Mouse (Mus musculus) lung, postnatal 4 days (tissue): ENCODE data around the gene Rspry1.

Experiments
- DNase-seq, 2 experiments: peaks; one replicate each; pipeline ENCODE4 v3.0.0; 2021

Gene Rspry1

DNA sequence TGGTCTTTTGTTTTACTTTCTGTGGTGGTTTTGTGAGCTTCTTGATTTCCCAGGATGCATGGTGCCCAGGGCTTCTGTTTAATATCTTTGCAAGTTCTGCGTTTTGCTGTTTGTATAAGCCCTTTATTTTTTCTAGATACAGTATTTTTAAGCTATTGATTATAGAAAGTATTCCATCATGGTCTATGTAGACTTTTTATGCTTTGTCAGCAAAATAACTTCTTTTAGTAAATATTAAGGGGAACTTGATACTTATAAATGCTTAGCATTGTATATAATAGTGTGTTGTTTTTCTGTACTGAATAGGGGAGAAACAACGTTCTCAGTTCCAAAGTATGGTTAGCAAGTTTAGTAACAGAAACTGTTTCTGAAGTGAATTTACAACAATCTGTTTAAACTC, 2.3 kb downstream of the Rspry1 start:
- DNase-seq: no peak

GRCm38 (mm10) chr8:94607064-94607463, 5.3 kb downstream of the Rspry1 start:
- no peak for DNase-seq

GRCm38 (mm10) chr8:94624885-94625284, 23.1 kb downstream of the Rspry1 start:
- DNase-seq: no peak

- no peak for DNase-seq
These were observed 31.9 kb downstream of the Rspry1 start for GRCm38 (mm10) chr8:94633564-94634194.

DNA sequence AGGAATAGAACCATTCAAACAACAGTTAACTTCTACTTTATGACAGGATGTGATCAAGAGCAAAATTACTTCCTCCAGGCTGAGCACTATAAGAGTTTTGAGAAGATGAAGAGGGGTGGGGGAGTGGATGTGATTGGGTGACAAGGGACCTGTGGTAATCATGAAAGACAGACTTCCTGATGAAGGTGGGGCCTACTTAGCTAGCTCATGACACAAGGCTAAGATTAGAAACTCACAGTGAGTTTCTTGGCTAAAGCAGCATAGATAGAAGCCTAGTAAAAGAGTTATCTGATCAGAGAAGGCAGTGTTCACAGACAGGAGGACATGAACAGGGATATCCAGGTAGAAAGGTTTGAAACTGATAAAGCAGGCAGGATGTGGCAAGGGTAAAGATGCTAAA, 32.5 kb downstream of the Rspry1 start:
- no peak for DNase-seq

GRCm38 (mm10) chr8:94641183-94641582, 39.4 kb downstream of the Rspry1 start:
- no peak for DNase-seq

- no peak for DNase-seq
These were observed 40.2 kb downstream of the Rspry1 start for GRCm38 (mm10) chr8:94641938-94642337.

GRCm38 (mm10) chr8:94645202-94645601, 43.5 kb downstream of the Rspry1 start:
- no peak for DNase-seq

GRCm38 (mm10) chr8:94646165-94646564, 44.4 kb downstream of the Rspry1 start:
- no peak for DNase-seq

- no peak for DNase-seq
These were observed 47.8 kb downstream of the Rspry1 start for GRCm38 (mm10) chr8:94649496-94649895.

- no peak for DNase-seq
These were observed 51.2 kb downstream of the Rspry1 start for GRCm38 (mm10) chr8:94652951-94653350.

DNA sequence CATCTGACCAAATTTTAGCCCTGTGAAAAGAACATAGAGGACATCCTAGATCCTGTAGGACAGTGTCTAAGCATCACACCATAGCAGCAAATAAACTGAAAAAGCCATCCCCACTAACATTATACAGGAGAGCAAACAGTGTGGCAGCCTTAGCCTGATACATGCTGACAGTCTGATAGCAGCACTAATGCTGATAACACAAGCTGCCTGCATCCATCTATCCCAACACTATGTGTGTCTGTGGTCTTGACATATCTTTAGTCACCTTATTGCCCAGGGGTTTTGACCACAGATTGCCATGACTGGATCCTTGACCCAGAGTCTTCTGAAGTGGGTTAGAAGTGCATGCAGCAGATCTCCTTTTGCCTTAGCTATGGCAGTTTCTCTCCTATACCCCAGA, 53.3 kb downstream of the Rspry1 start:
- DNase-seq: no peak

GRCm38 (mm10) chr8:94658031-94658430, 56.3 kb downstream of the Rspry1 start:
- no peak for DNase-seq

DNA sequence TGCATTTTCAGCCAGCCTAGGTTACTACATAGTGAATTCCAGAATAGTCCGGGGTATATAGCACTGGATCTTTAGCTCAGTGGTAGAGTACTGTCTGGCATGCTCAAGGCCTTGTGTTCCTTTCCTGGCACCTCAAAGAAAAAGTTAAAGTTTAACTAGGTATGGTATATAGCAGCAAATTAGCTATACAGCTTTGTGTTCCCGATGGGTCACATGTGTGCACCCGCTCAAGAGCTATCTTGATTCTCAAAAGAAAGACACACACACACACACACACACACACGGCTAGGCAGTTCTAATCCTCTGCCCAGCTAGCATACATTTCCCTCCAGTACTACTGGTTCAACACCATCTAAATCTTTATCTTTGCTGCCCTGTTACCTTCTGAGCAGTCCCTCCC, 58.7 kb downstream of the Rspry1 start:
- DNase-seq: no peak

DNA sequence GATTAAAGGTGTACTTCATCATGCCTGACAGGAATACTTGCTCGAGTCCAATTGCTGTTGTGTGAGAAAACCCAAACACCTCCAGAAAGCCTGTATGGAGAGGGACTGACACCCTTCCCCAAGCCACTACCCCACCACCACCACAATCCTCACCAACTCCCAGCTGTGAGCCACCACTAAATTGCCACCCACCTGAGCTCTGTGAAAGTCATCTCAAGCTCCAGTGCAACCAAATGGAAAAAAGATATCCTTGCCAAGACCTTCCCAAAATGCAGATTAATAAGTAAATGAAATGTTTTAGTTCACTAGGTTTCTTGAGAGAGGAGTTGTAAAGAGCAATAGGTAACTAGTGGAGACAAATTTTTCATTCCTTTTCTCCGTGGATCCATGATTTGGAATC, 63.0 kb downstream of the Rspry1 start:
- no peak for DNase-seq

- peak; percentile 96 to 98 for DNase-seq
These were observed 64.9 kb downstream of the Rspry1 start, which contains the start of gene Arl2bp for GRCm38 (mm10) chr8:94666456-94667308. TSS of gene Arl2bp (plus strand) at chr8:94666600.

DNA sequence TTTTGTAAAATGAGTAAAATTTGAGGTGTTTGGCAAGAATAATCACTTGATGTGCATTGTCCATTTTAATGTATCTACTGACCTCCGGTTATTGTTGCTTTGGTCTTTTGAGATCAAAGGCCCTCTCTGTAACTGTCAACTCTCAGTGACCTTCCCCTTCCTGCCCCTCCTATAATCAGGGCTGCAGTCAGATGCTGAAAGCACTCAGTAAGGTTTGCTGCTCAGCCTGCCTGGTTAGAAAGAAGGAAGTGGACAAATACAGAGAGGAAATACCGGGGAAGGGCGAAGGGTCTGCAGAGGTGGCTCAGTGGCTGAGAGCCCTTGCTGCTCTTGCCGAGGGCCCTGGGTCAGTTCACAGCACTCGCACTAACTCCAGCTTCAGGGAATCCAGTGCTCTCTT, 72.6 kb downstream of the Rspry1 start:
- peak; percentile 43 to 61 for DNase-seq

- no peak for DNase-seq
These were observed 74.2 kb downstream of the Rspry1 start for GRCm38 (mm10) chr8:94675923-94676322.

DNA sequence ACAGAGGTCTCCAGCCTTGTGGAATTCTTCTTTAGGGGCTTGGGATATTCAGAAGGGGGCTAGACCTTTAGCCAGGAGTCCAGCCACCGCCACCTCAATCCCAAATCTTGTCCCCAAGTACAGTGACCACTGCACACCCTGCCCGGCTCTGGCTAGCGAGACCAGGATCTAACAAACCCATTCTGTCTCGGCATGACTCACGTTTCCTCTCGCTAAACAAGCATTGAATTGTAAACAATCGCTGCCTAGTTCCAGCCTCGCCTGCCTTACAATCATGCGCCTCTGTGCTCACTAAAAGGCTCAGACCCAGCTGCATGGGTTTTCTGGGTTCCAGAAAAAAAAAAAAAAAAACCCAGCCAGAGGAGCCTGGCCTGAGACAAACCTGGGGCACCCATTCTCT, 76.8 kb downstream of the Rspry1 start:
- DNase-seq: peak; percentile 67 to 75

- DNase-seq: no peak
These were observed 78.7 kb downstream of the Rspry1 start for GRCm38 (mm10) chr8:94680414-94680813.

- DNase-seq: peak; percentile 51 to 74
These were observed 81.2 kb downstream of the Rspry1 start for GRCm38 (mm10) chr8:94682732-94683524.

DNA sequence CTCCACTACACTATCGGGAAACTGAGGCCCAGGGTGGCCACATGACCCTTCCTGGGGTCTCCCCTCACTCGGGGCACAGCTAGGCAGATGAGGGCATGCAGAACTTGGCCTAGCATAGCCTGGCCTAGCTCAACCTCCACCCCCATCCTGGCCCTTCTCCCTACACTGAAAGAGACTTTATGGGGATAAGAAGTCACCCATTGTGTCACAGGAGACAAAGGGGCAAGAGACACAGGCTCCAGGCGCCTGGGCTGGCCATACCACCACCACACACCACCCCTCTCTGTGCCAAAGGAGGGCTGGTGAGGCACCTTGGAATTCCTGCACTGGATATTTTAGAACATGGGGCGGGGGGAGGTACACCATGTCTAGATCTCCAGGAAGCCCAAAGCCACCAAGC, 82.5 kb downstream of the Rspry1 start:
- no peak for DNase-seq

DNA sequence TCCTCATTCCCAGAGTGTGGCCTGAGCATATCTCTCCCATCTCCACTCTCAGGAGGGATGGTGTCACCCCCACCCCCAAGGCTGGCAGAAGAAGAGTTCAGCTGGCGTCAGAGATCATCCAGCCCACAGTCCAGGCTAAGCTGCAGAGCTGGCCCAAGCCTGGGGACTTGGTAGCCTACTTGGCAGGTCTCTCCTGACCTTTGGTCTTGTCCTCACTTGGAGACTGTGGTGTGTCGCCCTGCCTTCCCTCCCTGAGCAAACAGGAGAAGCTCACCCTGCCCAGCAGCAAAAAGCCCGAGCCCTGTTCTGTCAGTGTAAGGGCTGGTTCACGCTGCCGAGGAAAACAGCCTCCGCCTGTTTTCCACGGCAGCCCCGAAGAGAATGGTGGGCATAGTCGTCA, 84.2 kb downstream of the Rspry1 start:
- no peak for DNase-seq

GRCm38 (mm10) chr8:94694701-94695100, 93.0 kb downstream of the Rspry1 start:
- DNase-seq: peak in 1 of 2 experiments; percentile 6
